Mouse (Mus musculus) heart, adult 2 months (tissue): ENCODE measurements around the gene Cpb1. TPM values are rescaled to one million over a fixed set of nuclear protein-coding genes. Genes with fewer than 3 reads are reported as not detected.

Experiments used
- DNase-seq, 2 experiments: peaks; one replicate each; pipeline ENCODE4 v3.0.0; 2021
- H3K27ac ChIP-seq: fragments of 200-600 bp; 2 replicates; pipeline ENCODE4 v1.8.1; 2022
- H3K27me3 ChIP-seq: fragments of 200-500 bp; 2 replicates; pipeline ENCODE4 v1.6.1; 2012; ENCODE audit warnings: mild to moderate bottlenecking, low read length, inconsistent platforms, mixed read lengths; ENCODE audit not compliant: control insufficient read depth, insufficient read depth
- H3K36me3 ChIP-seq: fragments of 200-500 bp; 2 replicates; pipeline ENCODE4 v1.6.1; 2012; ENCODE audit warnings: low read length, inconsistent platforms; ENCODE audit not compliant: control insufficient read depth, insufficient read depth
- H3K4me1 ChIP-seq: fragments of 200-500 bp; 2 replicates; pipeline ENCODE4 v1.6.1; 2011; ENCODE audit warnings: low read length; ENCODE audit not compliant: control insufficient read depth, insufficient read depth
- H3K4me3 ChIP-seq: fragments of 200-600 bp; 2 replicates; pipeline ENCODE4 v1.8.1; 2022
- H3K79me2 ChIP-seq: fragments of 200-500 bp; replicated peaks from 2 replicates; pipeline ENCODE4 v1.6.1; 2012; ENCODE audit warnings: mild to moderate bottlenecking, inconsistent platforms, low read length, moderate library complexity, mixed read lengths; ENCODE audit not compliant: control insufficient read depth, insufficient read depth
- H3K9ac ChIP-seq: fragments of 200-500 bp; 2 replicates; pipeline ENCODE4 v1.6.1; 2012; ENCODE audit warnings: low read depth, mild to moderate bottlenecking, control low read depth, inconsistent platforms, low read length, mixed read lengths
- CTCF ChIP-seq: fragments of 200-600 bp; IDR thresholded peaks from 2 replicates; pipeline ENCODE4 v1.8.1; 2022; ENCODE audit warnings: antibody characterized with exemption, mild to moderate bottlenecking, moderate library complexity
- EP300 ChIP-seq: fragments of 200-500 bp; IDR thresholded peaks from 2 replicates; pipeline ENCODE4 v1.6.1; 2011; ENCODE audit warnings: low read depth, low read length, control low read depth; ENCODE audit not compliant: insufficient read depth
- POLR2A ChIP-seq: fragments of 200-500 bp; IDR thresholded peaks from 2 replicates; pipeline ENCODE4 v1.6.1; 2011; ENCODE audit warnings: mild to moderate bottlenecking, low read depth, low read length, control low read depth; ENCODE audit not compliant: insufficient read depth
- WGBS: fragments of 180-500 bp; shearing (Covaris S2); methylation state at CpG from one replicate; pipeline ENCODE4 v1.1.7; 2018; 5-methylcytosine and 5-hydroxymethylcytosine counted together
- intact Hi-C: fragments of 180-260 bp; cut with DNase I; formaldehyde crosslinking; loops from one replicate; pipeline ENCODE4 v1.15.1; 2025
- long read RNA-seq: library from polyadenylated mRNA; stranded (forward); transcript quantifications from one replicate; pipeline ENCODE4 v2.0.0, GENCODE M21; 2021
- polyA plus RNA-seq: library from polyadenylated mRNA; depleted of rRNA; stranded (reverse); fragments of >200 nt; gene quantifications from 2 replicates; pipeline ENCODE4 v1.2.3, GENCODE M21; 2012; rRNA removed
- total RNA-seq, 2 experiments: library from RNA; stranded (reverse); gene quantifications; 2 replicates each; pipeline ENCODE4 v1.2.3; 2021

The Cpb1 gene
- total RNA-seq (not detected), polyA plus RNA-seq (not detected in 2 replicates)
- long read RNA-seq = 0 reads

- no peak within 1 kb of the TSS for H3K27ac ChIP-seq
- H3K36me3 ChIP-seq = no peaks in the 10 kb centered on the region
- H3K9ac ChIP-seq = no peak within 1 kb of the TSS
- intact Hi-C loops = no loop called here
- H3K4me1 ChIP-seq = no peaks in the 10 kb centered on the region
- H3K79me2 ChIP-seq = no peaks in the 10 kb centered on the region
- no peak for DNase-seq
- no peak within 1 kb of the TSS for H3K4me3 ChIP-seq
- 75% methylated on average over 3 of the region's 3 CpGs for WGBS
- no peaks in the 10 kb centered on the region for H3K27me3 ChIP-seq
- TF ChIP-seq EP300 (no peak), CTCF (no peak), POLR2A (no peak)
Observed at GRCm38 (mm10) chr3:20275633-20276032, at the start of gene Cpb1. Gene Cpb1, minus strand, starts transcription at chr3:20275733.

GRCm38 (mm10) chr3:20317233-20317632, 41.7 kb upstream of the Cpb1 start:
- no peak for TF ChIP-seq POLR2A
- no peak for TF ChIP-seq CTCF
- TF ChIP-seq EP300 = no peak
- Histone ChIP-seq H3K79me2 (no peaks in the 10 kb centered on the region), H3K27me3 (no peaks in the 10 kb centered on the region), H3K4me3 (no peak overlapping the region), H3K9ac (no peak overlapping the region), H3K36me3 (no peaks in the 10 kb centered on the region), H3K4me1 (no peaks in the 10 kb centered on the region), H3K27ac (no peak overlapping the region)
- intact Hi-C loops = no loop called here
- no peak for DNase-seq
- WGBS = 13% methylated on average over 1 of the region's 1 CpGs

GRCm38 (mm10) chr3:20309142-20309541, 33.6 kb upstream of the Cpb1 start:
- Histone ChIP-seq H3K79me2 (no peaks in the 10 kb centered on the region), H3K27ac (no peak overlapping the region), H3K4me1 (no peaks in the 10 kb centered on the region), H3K4me3 (no peak overlapping the region), H3K27me3 (no peaks in the 10 kb centered on the region), H3K36me3 (no peaks in the 10 kb centered on the region), H3K9ac (no peak overlapping the region)
- TF ChIP-seq EP300 (no peak), CTCF (no peak), POLR2A (no peak)
- 88% methylated on average over 4 of the region's 4 CpGs for WGBS
- intact Hi-C loops = no loop called here
- DNase-seq = no peak

GRCm38 (mm10) chr3:20307256-20307655, 31.7 kb upstream of the Cpb1 start:
- Histone ChIP-seq H3K79me2 (no peaks in the 10 kb centered on the region), H3K27ac (no peak overlapping the region), H3K4me1 (no peaks in the 10 kb centered on the region), H3K4me3 (no peak overlapping the region), H3K36me3 (no peaks in the 10 kb centered on the region), H3K9ac (no peak overlapping the region), H3K27me3 (no peaks in the 10 kb centered on the region)
- no peak for DNase-seq
- WGBS = 71% methylated on average over 4 of the region's 4 CpGs
- intact Hi-C loops = no loop called here
- TF ChIP-seq POLR2A (no peak), CTCF (no peak), EP300 (no peak)

- WGBS = 41% methylated on average over 2 of the region's 2 CpGs
- Histone ChIP-seq H3K79me2 (no peaks in the 10 kb centered on the region), H3K4me1 (no peaks in the 10 kb centered on the region), H3K4me3 (no peak overlapping the region), H3K9ac (no peak overlapping the region), H3K27ac (no peak overlapping the region), H3K27me3 (no peaks in the 10 kb centered on the region), H3K36me3 (no peaks in the 10 kb centered on the region)
- intact Hi-C loops = no loop called here
- DNase-seq = peak in 1 of 2 experiments; percentile 51
- TF ChIP-seq POLR2A (no peak), CTCF (no peak), EP300 (no peak)
Observed at GRCm38 (mm10) chr3:20304758-20305352, 29.3 kb upstream of the Cpb1 start.

GRCm38 (mm10) chr3:20295546-20295945, 20.0 kb upstream of the Cpb1 start:
- Histone ChIP-seq H3K4me3 (no peak overlapping the region), H3K27me3 (no peaks in the 10 kb centered on the region), H3K79me2 (no peaks in the 10 kb centered on the region), H3K4me1 (no peaks in the 10 kb centered on the region), H3K36me3 (no peaks in the 10 kb centered on the region), H3K27ac (no peak overlapping the region), H3K9ac (no peak overlapping the region)
- intact Hi-C loops = no loop called here
- no peak for DNase-seq
- TF ChIP-seq CTCF = no peak
- TF ChIP-seq POLR2A = no peak
- TF ChIP-seq EP300 = no peak
- WGBS = 42% methylated on average over 3 of the region's 3 CpGs
